Mouse (Mus musculus) liver, embryonic 11.5 days (tissue): Measurements from ENCODE around the gene Ick. TPM values are rescaled to one million over a fixed set of nuclear protein-coding genes. Genes with fewer than 3 reads are reported as not detected.
"Not testable (repeated sequence)": the region's sequence is repeated elsewhere in the genome, so short reads cannot be mapped to it uniquely, and the experiment has no call there.

Experiments
- ATAC-seq: fragments of 200-750 bp; cut with Nextera tagmentation; replicated peaks from 2 replicates; pipeline ENCODE4 v1.8.0; 2017; ENCODE audit warnings: moderate number of reproducible peaks, mild to moderate bottlenecking, moderate TSS enrichment, moderate library complexity; ENCODE audit not compliant: low FRiP score
- DNase-seq: peaks from one replicate; pipeline ENCODE4 v3.0.0-alpha.2; 2017; ENCODE audit warnings: low spot score
- H3K27ac ChIP-seq: fragments of 300-500 bp; sonication (generic); 2 replicates; pipeline ENCODE4 v1.5.1; 2014; ENCODE audit warnings: mild to moderate bottlenecking, low read depth, low read length, control low read depth
- H3K27me3 ChIP-seq: fragments of 300-500 bp; sonication (generic); replicated peaks from 2 replicates; pipeline ENCODE4 v1.6.1; 2014; ENCODE audit warnings: low read length, mixed read lengths; ENCODE audit not compliant: control insufficient read depth, insufficient read depth
- H3K36me3 ChIP-seq: fragments of 300-500 bp; sonication (generic); 2 replicates; pipeline ENCODE4 v1.6.1; 2014; ENCODE audit warnings: mild to moderate bottlenecking, low read length, moderate library complexity, mixed read lengths; ENCODE audit not compliant: control insufficient read depth, insufficient read depth
- H3K4me1 ChIP-seq: fragments of 300-500 bp; sonication (generic); replicated peaks from 2 replicates; pipeline ENCODE4 v1.6.1; 2014; ENCODE audit warnings: low read length, mixed read lengths; ENCODE audit not compliant: control insufficient read depth, insufficient read depth
- H3K4me2 ChIP-seq: fragments of 300-500 bp; sonication (generic); 2 replicates; pipeline ENCODE4 v1.6.1; 2014; ENCODE audit warnings: mild to moderate bottlenecking, control low read depth, moderate library complexity
- H3K4me3 ChIP-seq: fragments of 300-500 bp; sonication (generic); 2 replicates; pipeline ENCODE4 v1.5.1; 2014; ENCODE audit warnings: low read depth, low read length, control low read depth
- H3K9ac ChIP-seq: fragments of 300-500 bp; sonication (generic); 2 replicates; pipeline ENCODE4 v1.6.1; 2014; ENCODE audit warnings: low read depth, low read length, control low read depth
- H3K9me3 ChIP-seq: fragments of 300-500 bp; sonication (generic); 2 replicates; pipeline ENCODE4 v1.6.1; 2016; ENCODE audit warnings: low read length, inconsistent platforms, mixed read lengths; ENCODE audit not compliant: control insufficient read depth
- WGBS: fragments of 180-500 bp; shearing (Covaris S2); extraction: QIAGEN DNeasy Blood & Tissue Kit; methylation state at CpG from one replicate; pipeline ENCODE4 v1.1.7; 2014; 5-methylcytosine and 5-hydroxymethylcytosine counted together
- polyA plus RNA-seq: library from polyadenylated mRNA; unstranded; fragments of >200 nt; fragmentation: Nextera tagmentation; extraction: Ambion mirVana; gene quantifications from 2 replicates; pipeline ENCODE4 v1.2.1, GENCODE M21; 2014

The Ick gene
- polyA plus RNA-seq, 1 experiment from 2014 or later = 16.7 TPM

- H3K27ac ChIP-seq = peak overlapping the region; percentile 61; the same call in 1 of the 2 replicates
- 54% methylated on average over 19 of the region's 19 CpGs for WGBS
- peak overlapping the region; percentile 60 for H3K4me2 ChIP-seq
- H3K9ac ChIP-seq = peak overlapping the region; percentile 36; the same call in 1 of the 2 replicates
- H3K36me3 ChIP-seq = peaks cover 5% of the 10 kb centered on the region
- H3K27me3 ChIP-seq = no peaks in the 10 kb centered on the region
- DNase-seq (no peak), ATAC-seq (peak; percentile 83)
- H3K9me3 ChIP-seq = no peaks in the 10 kb centered on the region
- H3K4me3 ChIP-seq = peak overlapping the region; percentile 21; the same call in 1 of the 2 replicates
- peaks cover 11% of the 10 kb centered on the region for H3K4me1 ChIP-seq
Observed at GRCm38 (mm10) chr9:78166694-78167452, 57.9 kb downstream of the Ick start.

GRCm38 (mm10) chr9:78167453-78167969, 58.5 kb downstream of the Ick start:
- Histone ChIP-seq H3K36me3 (0 out of 2 replicates have a peak, but pooled peaks cover 3% of the 10 kb centered on the region), H3K27me3 (no peaks in the 10 kb centered on the region), H3K9me3 (no peaks in the 10 kb centered on the region), H3K4me1 (peaks cover 11% of the 10 kb centered on the region), H3K4me3 (no peak overlapping the region), H3K9ac (no peak overlapping the region), H3K4me2 (peak overlapping the region; percentile 60; the same call in 1 of the 2 replicates), H3K27ac (no peak overlapping the region)
- DNase-seq = no peak
- 90% methylated on average over 19 of the region's 19 CpGs for WGBS
- ATAC-seq = no peak

- WGBS = 93% methylated on average over 6 of the region's 6 CpGs
- Histone ChIP-seq H3K4me2 (no peak overlapping the region), H3K36me3 (0 out of 2 replicates have a peak, but pooled peaks cover 3% of the 10 kb centered on the region), H3K4me3 (no peak overlapping the region), H3K9me3 (no peaks in the 10 kb centered on the region), H3K9ac (no peak overlapping the region), H3K27me3 (no peaks in the 10 kb centered on the region), H3K27ac (no peak overlapping the region), H3K4me1 (peaks cover 11% of the 10 kb centered on the region)
- DNase-seq (no peak), ATAC-seq (no peak)
Observed at GRCm38 (mm10) chr9:78168864-78169263, 59.9 kb downstream of the Ick start.

GRCm38 (mm10) chr9:78174016-78174415, 65.0 kb downstream of the Ick start:
- no peak overlapping the region for H3K9ac ChIP-seq
- H3K4me3 ChIP-seq = no peak overlapping the region
- no peak overlapping the region for H3K27ac ChIP-seq
- H3K27me3 ChIP-seq = no peaks in the 10 kb centered on the region
- 56% methylated on average over 1 of the region's 1 CpGs for WGBS
- H3K4me1 ChIP-seq = peaks cover 10% of the 10 kb centered on the region
- no peak overlapping the region for H3K4me2 ChIP-seq
- DNase-seq = no peak
- ATAC-seq = no peak
- H3K9me3 ChIP-seq = no peaks in the 10 kb centered on the region
- H3K36me3 ChIP-seq = no peaks in the 10 kb centered on the region

GRCm38 (mm10) chr9:78174925-78175276, 65.9 kb downstream of the Ick start:
- not testable (repeated sequence) for H3K27ac ChIP-seq, H3K4me3 ChIP-seq, H3K4me2 ChIP-seq, H3K9ac ChIP-seq, H3K9me3 ChIP-seq, DNase-seq, H3K27me3 ChIP-seq, ATAC-seq, H3K36me3 ChIP-seq
- WGBS = 43% methylated on average over 3 of the region's 3 CpGs
- H3K4me1 ChIP-seq = peaks cover 10% of the 10 kb centered on the region

GRCm38 (mm10) chr9:78175277-78176200, 66.5 kb downstream of the Ick start:
- Histone ChIP-seq H3K9me3 (no peaks in the 10 kb centered on the region), H3K36me3 (no peaks in the 10 kb centered on the region), H3K9ac (peak overlapping the region; percentile 85), H3K4me2 (peak overlapping the region; percentile 86), H3K27me3 (no peaks in the 10 kb centered on the region), H3K4me3 (peak overlapping the region; percentile 71), H3K27ac (peak overlapping the region; percentile 96), H3K4me1 (peaks cover 10% of the 10 kb centered on the region)
- ATAC-seq (peak; percentile 97), DNase-seq (peak; percentile 94)
- WGBS = under 1% methylated on average over 50 of the region's 58 CpGs

GRCm38 (mm10) chr9:78176201-78176727, 67.3 kb downstream of the Ick start:
- Histone ChIP-seq H3K36me3 (no peaks in the 10 kb centered on the region), H3K4me3 (peak overlapping the region; percentile 71), H3K9ac (peak overlapping the region; percentile 85), H3K27ac (peak overlapping the region; percentile 96), H3K4me1 (peaks cover 10% of the 10 kb centered on the region), H3K4me2 (peak overlapping the region; percentile 86), H3K9me3 (no peaks in the 10 kb centered on the region), H3K27me3 (no peaks in the 10 kb centered on the region)
- peak; percentile 62 for ATAC-seq
- WGBS = 2% methylated on average over 22 of the region's 22 CpGs
- peak; percentile 71 for DNase-seq

- Histone ChIP-seq H3K9me3 (no peaks in the 10 kb centered on the region), H3K36me3 (no peaks in the 10 kb centered on the region), H3K4me1 (peaks cover 10% of the 10 kb centered on the region), H3K27ac (peak overlapping the region; percentile 96; the same call in 1 of the 2 replicates), H3K4me2 (peak overlapping the region; percentile 86), H3K27me3 (no peaks in the 10 kb centered on the region), H3K4me3 (peak overlapping the region; percentile 71), H3K9ac (peak overlapping the region; percentile 85; the same call in 1 of the 2 replicates)
- ATAC-seq (no peak), DNase-seq (no peak)
- WGBS = 38% methylated on average over 7 of the region's 7 CpGs
Observed at GRCm38 (mm10) chr9:78176831-78177230, 67.8 kb downstream of the Ick start.
